Mouse (Mus musculus) midbrain, embryonic 14.5 days (tissue): ENCODE data around the gene Ren1. TPM values are rescaled to one million over a fixed set of nuclear protein-coding genes. Genes with fewer than 3 reads are reported as not detected.
"Not testable (repeated sequence)": the region's sequence is repeated elsewhere in the genome, so short reads cannot be mapped to it uniquely, and the experiment has no call there.

Experiments
- ATAC-seq: fragments of 200-750 bp; cut with Nextera tagmentation; 2 replicates; pipeline ENCODE4 v1.8.0; 2017; ENCODE audit warnings: moderate number of reproducible peaks, moderate library complexity; ENCODE audit not compliant: low FRiP score, low TSS enrichment
- DNase-seq: peaks from one replicate; pipeline ENCODE4 v3.0.0-alpha.2; 2015
- H3K27ac ChIP-seq: fragments of 300-500 bp; sonication (generic); replicated peaks from 2 replicates; pipeline ENCODE4 v1.5.1; 2014; ENCODE audit warnings: mild to moderate bottlenecking, low read depth, low read length, moderate library complexity
- H3K27me3 ChIP-seq: fragments of 300-500 bp; sonication (generic); 2 replicates; pipeline ENCODE4 v1.6.1; 2014; ENCODE audit warnings: low read length, control low read depth, mixed read lengths; ENCODE audit not compliant: control insufficient read depth, insufficient read depth
- H3K36me3 ChIP-seq: fragments of 300-500 bp; sonication (generic); 2 replicates; pipeline ENCODE4 v1.6.1; 2014; ENCODE audit warnings: low read length, control low read depth; ENCODE audit not compliant: control insufficient read depth, insufficient read depth
- H3K4me1 ChIP-seq: fragments of 300-500 bp; sonication (generic); 2 replicates; pipeline ENCODE4 v1.6.1; 2014; ENCODE audit warnings: mild to moderate bottlenecking, antibody characterized with exemption, low read length, control low read depth; ENCODE audit not compliant: control insufficient read depth, insufficient read depth
- H3K4me2 ChIP-seq: fragments of 300-500 bp; sonication (generic); 2 replicates; pipeline ENCODE4 v1.6.1; 2014; ENCODE audit warnings: mild to moderate bottlenecking, low read length, moderate library complexity
- H3K4me3 ChIP-seq: fragments of 300-500 bp; sonication (generic); replicated peaks from 2 replicates; pipeline ENCODE4 v1.5.1; 2014; ENCODE audit warnings: low read depth, low read length
- H3K9ac ChIP-seq: fragments of 300-500 bp; sonication (generic); replicated peaks from 2 replicates; pipeline ENCODE4 v1.6.1; 2014; ENCODE audit warnings: mild to moderate bottlenecking, low read length, moderate library complexity
- H3K9me3 ChIP-seq: fragments of 300-500 bp; sonication (generic); 2 replicates; pipeline ENCODE4 v1.6.1; 2016; ENCODE audit warnings: low read length, control low read depth, mixed read lengths; ENCODE audit not compliant: control insufficient read depth
- WGBS: fragments of 180-500 bp; shearing (Covaris S2); extraction: QIAGEN DNeasy Blood & Tissue Kit; methylation state at CpG from one replicate; pipeline ENCODE4 v1.1.7; 2014; 5-methylcytosine and 5-hydroxymethylcytosine counted together
- polyA plus RNA-seq: library from polyadenylated mRNA; unstranded; fragments of >200 nt; fragmentation: Nextera tagmentation; extraction: Ambion mirVana; gene quantifications from 2 replicates; pipeline ENCODE4 v1.2.1, GENCODE M21; 2014

Ren1 gene
- polyA plus RNA-seq, 1 experiment from 2014 or later = not detected

- no peaks in the 10 kb centered on the region for H3K36me3 ChIP-seq
- ATAC-seq (no peak), DNase-seq (no peak)
- WGBS = 25% methylated on average over 7 of the region's 7 CpGs
- H3K9me3 ChIP-seq = no peaks in the 10 kb centered on the region
- H3K9ac ChIP-seq = no peak overlapping the region; the same call in 1 of the 2 replicates
- H3K4me1 ChIP-seq = peaks cover 21% of the 10 kb centered on the region
- H3K4me3 ChIP-seq = peak overlapping the region; percentile 28; the same call in 1 of the 2 replicates
- H3K4me2 ChIP-seq = peak overlapping the region; percentile 55
- H3K27ac ChIP-seq = no peak overlapping the region
- peaks cover 10% of the 10 kb centered on the region; the same call in 1 of the 2 replicates for H3K27me3 ChIP-seq
Observed at GRCm38 (mm10) chr1:133329638-133329964, 20.7 kb upstream of the Ren1 start.

DNA sequence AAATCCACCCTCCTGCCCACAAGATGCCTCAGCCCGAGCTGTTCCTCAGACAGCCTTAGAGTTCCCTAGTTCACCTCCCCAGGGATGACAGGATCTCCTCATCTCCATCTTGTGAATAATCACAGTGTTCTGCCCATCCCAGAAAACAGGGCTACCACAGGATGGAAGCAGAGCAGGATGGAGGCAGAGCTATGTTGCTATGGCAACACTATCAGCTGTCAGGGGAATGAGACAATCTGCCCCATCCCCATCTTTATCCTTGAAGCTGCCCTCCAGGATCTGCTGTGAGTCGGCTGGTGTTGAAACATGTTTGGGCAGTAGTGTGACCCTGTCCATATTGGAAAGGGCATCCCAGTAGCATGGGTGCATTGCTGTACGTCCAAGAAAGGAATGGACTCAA is 19.2 kb upstream of the Ren1 start:
- H3K9ac ChIP-seq = no peak overlapping the region
- peak overlapping the region; percentile 27; the same call in 1 of the 2 replicates for H3K4me2 ChIP-seq
- H3K4me3 ChIP-seq = no peak overlapping the region
- peaks cover 21% of the 10 kb centered on the region for H3K4me1 ChIP-seq
- H3K27ac ChIP-seq = peak overlapping the region; percentile 50
- peaks cover 10% of the 10 kb centered on the region; the same call in 1 of the 2 replicates for H3K27me3 ChIP-seq
- H3K36me3 ChIP-seq = no peaks in the 10 kb centered on the region
- 20% methylated on average over 3 of the region's 3 CpGs for WGBS
- DNase-seq (peak; percentile 80), ATAC-seq (peak; percentile 53; the same call in 1 of the 2 replicates)
- H3K9me3 ChIP-seq = no peaks in the 10 kb centered on the region

- H3K9ac ChIP-seq = no peak overlapping the region
- no peak for ATAC-seq
- no peaks in the 10 kb centered on the region for H3K9me3 ChIP-seq
- H3K4me3 ChIP-seq = no peak overlapping the region
- no peak overlapping the region for H3K4me2 ChIP-seq
- no peaks in the 10 kb centered on the region for H3K36me3 ChIP-seq
- peaks cover 10% of the 10 kb centered on the region; the same call in 1 of the 2 replicates for H3K27me3 ChIP-seq
- 89% methylated on average over 11 of the region's 11 CpGs for WGBS
- H3K4me1 ChIP-seq = peaks cover 21% of the 10 kb centered on the region
- H3K27ac ChIP-seq = no peak overlapping the region
- no peak for DNase-seq
Observed at GRCm38 (mm10) chr1:133332656-133333430, 17.5 kb upstream of the Ren1 start.

GRCm38 (mm10) chr1:133333937-133334336 is 16.4 kb upstream of the Ren1 start:
- Histone ChIP-seq H3K36me3 (no peaks in the 10 kb centered on the region), H3K4me1 (peaks cover 21% of the 10 kb centered on the region), H3K9ac (no peak overlapping the region), H3K27me3 (peaks cover 9% of the 10 kb centered on the region; the same call in 1 of the 2 replicates), H3K4me3 (no peak overlapping the region), H3K27ac (no peak overlapping the region), H3K9me3 (no peaks in the 10 kb centered on the region), H3K4me2 (no peak overlapping the region)
- 21% methylated on average over 6 of the region's 6 CpGs for WGBS
- DNase-seq (peak; percentile 56), ATAC-seq (no peak)

DNA sequence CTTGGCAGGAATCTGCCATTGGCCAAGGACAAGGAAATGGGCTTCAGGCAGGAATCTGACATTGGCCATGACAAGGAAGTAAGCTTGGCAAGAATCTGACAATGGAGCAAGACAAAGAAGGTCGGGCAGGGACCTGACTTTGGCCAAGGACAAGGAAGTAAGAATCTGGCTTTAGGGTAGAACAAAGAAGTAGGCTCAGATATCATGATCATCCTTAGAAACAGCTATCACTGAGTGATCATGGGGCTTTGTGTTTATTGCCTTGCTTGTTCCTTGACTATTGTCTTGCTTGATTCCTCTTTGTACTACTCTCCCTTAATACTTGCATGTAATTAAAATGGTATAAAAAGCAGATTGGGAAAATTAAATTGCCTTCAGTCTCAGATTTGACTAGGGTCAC is 9.9 kb upstream of the Ren1 start:
- DNase-seq, H3K9ac ChIP-seq, H3K4me1 ChIP-seq, H3K9me3 ChIP-seq, H3K27me3 ChIP-seq, ATAC-seq, H3K36me3 ChIP-seq, H3K4me3 ChIP-seq, H3K27ac ChIP-seq, H3K4me2 ChIP-seq: not testable (repeated sequence)
- WGBS = 50% methylated on average over 1 of the region's 1 CpGs

- 95% methylated on average over 2 of the region's 2 CpGs for WGBS
- H3K9ac ChIP-seq = no peak overlapping the region
- no peaks in the 10 kb centered on the region for H3K36me3 ChIP-seq
- H3K4me3 ChIP-seq = no peak overlapping the region
- H3K4me2 ChIP-seq = no peak overlapping the region
- no peaks in the 10 kb centered on the region for H3K4me1 ChIP-seq
- DNase-seq (no peak), ATAC-seq (no peak)
- no peaks in the 10 kb centered on the region for H3K27me3 ChIP-seq
- no peak overlapping the region for H3K27ac ChIP-seq
- no peaks in the 10 kb centered on the region for H3K9me3 ChIP-seq
Observed at GRCm38 (mm10) chr1:133344357-133344756, 6.0 kb upstream of the Ren1 start.

DNA sequence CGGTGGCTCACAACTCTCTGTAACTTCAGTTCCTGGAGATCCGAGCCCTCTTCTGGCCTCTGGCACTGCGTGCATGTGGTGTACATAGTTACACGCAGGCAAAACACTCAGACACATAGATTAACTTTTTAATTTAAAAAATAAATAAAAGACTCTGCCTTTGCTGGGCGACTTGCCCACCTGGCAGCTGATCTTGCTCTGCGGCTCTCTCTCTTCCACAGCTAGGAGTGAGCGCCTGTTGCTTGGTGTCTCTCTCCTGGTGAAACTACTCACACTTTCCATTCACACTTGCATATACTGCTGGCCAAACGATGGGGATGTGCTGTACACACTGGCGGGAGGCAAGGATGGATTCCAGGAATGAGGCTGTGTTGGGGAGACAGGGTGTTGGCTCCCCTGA is 3.8 kb upstream of the Ren1 start:
- Histone ChIP-seq H3K4me2 (no peak overlapping the region), H3K9ac (no peak overlapping the region), H3K9me3 (no peaks in the 10 kb centered on the region), H3K36me3 (no peaks in the 10 kb centered on the region), H3K27me3 (no peaks in the 10 kb centered on the region), H3K4me1 (0 out of 2 replicates have a peak, but pooled peaks cover 4% of the 10 kb centered on the region), H3K4me3 (no peak overlapping the region), H3K27ac (no peak overlapping the region)
- ATAC-seq = no peak
- 91% methylated on average over 9 of the region's 9 CpGs for WGBS
- no peak for DNase-seq

DNA sequence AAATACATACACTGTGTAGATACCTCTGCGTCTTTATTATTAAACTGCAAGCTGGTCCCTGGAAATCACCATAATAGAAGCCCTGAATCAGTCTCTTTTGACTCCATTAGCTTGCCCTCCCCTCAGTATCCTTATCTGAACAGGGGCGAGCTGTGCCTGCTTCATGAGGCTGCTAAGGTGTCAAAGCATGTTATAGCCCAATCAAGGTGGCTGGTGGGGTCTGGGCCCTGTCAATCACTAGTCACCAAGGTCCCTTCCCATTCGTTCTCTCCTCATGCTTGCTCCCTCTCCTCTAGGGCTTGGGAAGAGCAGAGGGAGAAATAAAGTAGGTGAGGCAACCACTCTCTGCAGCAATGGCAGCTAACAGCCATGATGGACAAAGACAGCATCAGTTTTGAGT is 3.1 kb upstream of the Ren1 start:
- DNase-seq = no peak

More for the DNA sequence above, 3.1 kb upstream of the Ren1 start:
- no peak overlapping the region for H3K4me3 ChIP-seq
- no peak overlapping the region for H3K9ac ChIP-seq
- H3K4me2 ChIP-seq = no peak overlapping the region
- H3K36me3 ChIP-seq = no peaks in the 10 kb centered on the region
- H3K27ac ChIP-seq = no peak overlapping the region
- H3K27me3 ChIP-seq = no peaks in the 10 kb centered on the region
- 0 out of 2 replicates have a peak, but pooled peaks cover 4% of the 10 kb centered on the region for H3K4me1 ChIP-seq
- WGBS = 80% methylated on average over 3 of the region's 3 CpGs
- no peak for ATAC-seq
- H3K9me3 ChIP-seq = no peaks in the 10 kb centered on the region
